Mouse (Mus musculus): ENCODE measurements at regions not wholly inside any gene's neighbourhood (a gene's known extent, or its start where the extent isn't known, plus 50 kb on each side); places are given as distances from the start of the nearest gene placed in this dataset.

- WGBS: 73% methylated on average over 8 of the region's 8 CpGs
- H3K36me3 ChIP-seq (ENCODE audit: control insufficient read depth, insufficient read depth, low read length): no peaks in the 10 kb centered on the region
- no peak overlapping the region for H3K9ac ChIP-seq (ENCODE audit: low read length)
- H3K27ac ChIP-seq (replicated peaks): no peak overlapping the region
- ATAC-seq (ENCODE audit: low FRiP score, low TSS enrichment): no peak
- H3K9me3 ChIP-seq (ENCODE audit: control insufficient read depth, low read length): no peaks in the 10 kb centered on the region
- no peaks in the 10 kb centered on the region for H3K27me3 ChIP-seq (ENCODE audit: control insufficient read depth, insufficient read depth, low read length)
- DNase-seq (ENCODE audit: low spot score): no peak
- no peaks in the 10 kb centered on the region for H3K4me1 ChIP-seq (replicated peaks; ENCODE audit: control insufficient read depth, insufficient read depth)
- TF ChIP-seq EP300 (optimal IDR thresholded peaks at IDR 0.05) (no peak), CTCF (IDR thresholded peaks at IDR 0.05; ENCODE audit: low read depth) (no peak)
- no peak overlapping the region for H3K4me2 ChIP-seq (replicated peaks; ENCODE audit: low read depth)
- H3K4me3 ChIP-seq (ENCODE audit: low read depth, low read length): no peak overlapping the region
Observed at GRCm38 (mm10) chr5:55791755-55792629, 1793.7 kb downstream of the Stim2 start.

GRCm38 (mm10) chr5:55792717-55793116 is 1794.4 kb downstream of the Stim2 start:
- H3K27me3 ChIP-seq (ENCODE audit: control insufficient read depth, insufficient read depth, low read length): no peaks in the 10 kb centered on the region
- no peaks in the 10 kb centered on the region for H3K4me1 ChIP-seq (replicated peaks; ENCODE audit: control insufficient read depth, insufficient read depth)
- no peak for TF ChIP-seq CTCF (IDR thresholded peaks at IDR 0.05; ENCODE audit: low read depth)
- no peak overlapping the region for H3K4me2 ChIP-seq (replicated peaks; ENCODE audit: low read depth)
- no peak overlapping the region for H3K9ac ChIP-seq (ENCODE audit: low read length)
- no peak overlapping the region for H3K27ac ChIP-seq (replicated peaks)
- no peak overlapping the region for H3K4me3 ChIP-seq (ENCODE audit: low read depth, low read length)
- no peaks in the 10 kb centered on the region for H3K9me3 ChIP-seq (ENCODE audit: control insufficient read depth, low read length)
- 35% methylated on average over 1 of the region's 1 CpGs for WGBS
- ATAC-seq (ENCODE audit: low FRiP score, low TSS enrichment) (no peak), DNase-seq (ENCODE audit: low spot score) (no peak)
- no peaks in the 10 kb centered on the region for H3K36me3 ChIP-seq (ENCODE audit: control insufficient read depth, insufficient read depth, low read length)

Data from stomach, postnatal 0 days (tissue).